Mouse (Mus musculus) limb, embryonic 14.5 days (tissue): ENCODE results near the gene Acox3. TPM values are rescaled to one million over a fixed set of nuclear protein-coding genes. Genes with fewer than 3 reads are reported as not detected.
A peak's percentile ranks its signal among the peaks of the same experiment; 100 is the strongest.

ENCODE experiments used
- ATAC-seq: fragments of 200-750 bp; cut with Nextera tagmentation; 2 replicates; pipeline ENCODE4 v1.8.0; 2017; ENCODE audit warnings: low read depth, moderate number of reproducible peaks, moderate TSS enrichment; ENCODE audit not compliant: low FRiP score
- DNase-seq: peaks from one replicate; pipeline ENCODE4 v3.0.0-alpha.2; 2015; ENCODE audit warnings: low spot score
- H3K27ac ChIP-seq: fragments of 300-500 bp; sonication (generic); replicated peaks from 2 replicates; pipeline ENCODE4 v1.5.1; 2014; ENCODE audit warnings: low read depth, mild to moderate bottlenecking, low read length, moderate library complexity, mixed read lengths
- H3K27me3 ChIP-seq: fragments of 300-500 bp; sonication (generic); 2 replicates; pipeline ENCODE4 v1.6.1; 2014; ENCODE audit warnings: low read length, mixed read lengths; ENCODE audit not compliant: control insufficient read depth, insufficient read depth
- H3K36me3 ChIP-seq: fragments of 300-500 bp; sonication (generic); 2 replicates; pipeline ENCODE4 v1.6.1; 2014; ENCODE audit warnings: mild to moderate bottlenecking, low read length, moderate library complexity, mixed read lengths; ENCODE audit not compliant: control insufficient read depth, insufficient read depth
- H3K4me1 ChIP-seq: fragments of 300-500 bp; sonication (generic); 2 replicates; pipeline ENCODE4 v1.6.1; 2014; ENCODE audit warnings: antibody characterized with exemption, low read length, mixed read lengths; ENCODE audit not compliant: control insufficient read depth, insufficient read depth
- H3K4me2 ChIP-seq: fragments of 300-500 bp; sonication (generic); replicated peaks from 2 replicates; pipeline ENCODE4 v1.6.1; 2014; ENCODE audit warnings: low read depth, mild to moderate bottlenecking, low read length, moderate library complexity; ENCODE audit not compliant: severe bottlenecking
- H3K4me3 ChIP-seq: fragments of 300-500 bp; sonication (generic); replicated peaks from 2 replicates; pipeline ENCODE4 v1.5.1; 2014; ENCODE audit warnings: low read length
- H3K9ac ChIP-seq: fragments of 300-500 bp; sonication (generic); 2 replicates; pipeline ENCODE4 v1.6.1; 2014; ENCODE audit warnings: mild to moderate bottlenecking, low read depth, low read length, moderate library complexity; ENCODE audit not compliant: severe bottlenecking
- H3K9me3 ChIP-seq: fragments of 300-500 bp; sonication (generic); 2 replicates; pipeline ENCODE4 v1.6.1; 2016; ENCODE audit warnings: low read length; ENCODE audit not compliant: control insufficient read depth
- POLR2A ChIP-seq: fragments of 200-500 bp; IDR thresholded peaks from 2 replicates; pipeline ENCODE4 v1.8.0; 2012; ENCODE audit warnings: inconsistent platforms, mild to moderate bottlenecking, moderate library complexity, borderline replicate concordance; ENCODE audit not compliant: insufficient read depth, insufficient read length; ENCODE audit errors: extremely low read depth
- WGBS: fragments of 180-500 bp; shearing (Covaris S2); extraction: QIAGEN DNeasy Blood & Tissue Kit; methylation state at CpG from one replicate; pipeline ENCODE4 v1.1.7; 2014; 5-methylcytosine and 5-hydroxymethylcytosine counted together
- polyA plus RNA-seq, 2 experiments: library from polyadenylated mRNA; depleted of rRNA in 1 of 2; stranded (reverse) in 1 of 2; unstranded in 1 of 2; fragments of >200 nt; fragmentation: Nextera tagmentation in 1 of 2; extraction: Ambion mirVana in 1 of 2; gene quantifications; 2 replicates each; pipeline versions ENCODE4 v1.2.1 to v1.2.3; 2012 to 2014

Acox3 gene
- polyA plus RNA-seq, 2 experiments, result 14.2 to 31.1 TPM

DNA sequence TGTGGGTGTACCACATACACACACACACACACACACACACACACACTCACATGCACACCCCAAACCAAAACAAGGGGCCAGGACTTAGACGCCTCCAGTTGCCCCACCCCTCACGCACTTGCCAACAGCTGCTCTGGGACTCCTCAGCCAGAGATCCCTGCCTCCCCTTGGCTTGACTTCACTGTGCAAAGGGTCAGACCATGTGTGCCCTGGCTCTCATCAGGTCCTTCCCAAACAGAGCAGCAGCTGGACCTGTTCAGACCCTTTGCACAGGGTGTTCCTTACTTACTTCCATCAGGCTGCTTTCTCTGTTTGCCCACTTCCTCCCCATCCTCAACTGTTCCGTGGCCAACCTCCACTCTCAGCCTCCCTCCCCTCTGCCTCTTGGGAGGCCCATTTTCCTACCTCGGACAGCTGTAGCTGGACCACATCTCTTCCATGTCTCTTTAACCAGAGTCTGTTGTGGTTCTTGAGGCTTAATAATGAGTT is 42.0 kb downstream of the Acox3 start:
- Histone ChIP-seq H3K4me1 (peaks cover 10% of the 10 kb centered on the region; the same call in 1 of the 2 replicates), H3K27me3 (no peaks in the 10 kb centered on the region), H3K4me3 (no peak overlapping the region), H3K27ac (no peak overlapping the region), H3K4me2 (no peak overlapping the region), H3K9ac (no peak overlapping the region), H3K36me3 (no peaks in the 10 kb centered on the region), H3K9me3 (no peaks in the 10 kb centered on the region)
- peak; percentile 14; the same call in 1 of the 2 replicates for ATAC-seq
- DNase-seq, result peak; percentile 35
- WGBS, result 48% methylated on average over 4 of the region's 4 CpGs
- TF ChIP-seq POLR2A, result no peak

- no peak overlapping the region for H3K4me3 ChIP-seq
- WGBS, result 83% methylated on average over 2 of the region's 2 CpGs
- H3K9me3 ChIP-seq, result no peaks in the 10 kb centered on the region
- no peak for TF ChIP-seq POLR2A
- no peak overlapping the region for H3K27ac ChIP-seq
- H3K27me3 ChIP-seq, result no peaks in the 10 kb centered on the region
- H3K4me2 ChIP-seq, result no peak overlapping the region
- H3K36me3 ChIP-seq, result no peaks in the 10 kb centered on the region
- no peak for DNase-seq
- no peak overlapping the region for H3K9ac ChIP-seq
- H3K4me1 ChIP-seq, result 0 out of 2 replicates have a peak, but pooled peaks cover 2% of the 10 kb centered on the region
- no peak for ATAC-seq
Observed at GRCm38 (mm10) chr5:35626408-35626807, 43.6 kb downstream of the Acox3 start.

GRCm38 (mm10) chr5:35627307-35627840 is 44.5 kb downstream of the Acox3 start:
- ATAC-seq (no peak), DNase-seq (no peak)
- Histone ChIP-seq H3K9ac (no peak overlapping the region), H3K4me1 (no peaks in the 10 kb centered on the region), H3K9me3 (no peaks in the 10 kb centered on the region), H3K4me3 (no peak overlapping the region), H3K36me3 (no peaks in the 10 kb centered on the region), H3K27me3 (no peaks in the 10 kb centered on the region), H3K27ac (no peak overlapping the region), H3K4me2 (no peak overlapping the region)
- no peak for TF ChIP-seq POLR2A
- WGBS, result 54% methylated on average over 7 of the region's 7 CpGs

DNA sequence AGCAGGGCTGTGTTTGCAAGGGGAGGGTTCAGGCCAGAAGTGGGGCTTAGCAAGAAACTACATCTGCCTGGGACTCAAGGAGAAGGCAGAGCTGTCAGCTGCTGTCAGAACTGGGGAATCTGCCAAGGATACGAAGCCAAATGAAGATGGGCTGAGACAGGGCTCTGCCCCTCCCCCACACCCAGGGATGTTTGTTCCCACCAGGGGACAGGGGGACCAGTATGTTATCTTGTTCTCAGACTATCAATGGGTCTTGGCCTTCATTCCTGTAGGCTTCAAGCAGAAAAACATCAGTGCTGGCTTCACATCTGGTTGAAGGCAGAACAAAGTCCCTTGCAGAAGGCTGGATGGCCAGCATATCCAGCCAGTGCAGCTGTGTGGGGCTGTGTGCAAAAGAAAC is 45.8 kb downstream of the Acox3 start:
- WGBS, result 31% methylated on average over 1 of the region's 1 CpGs
- no peak for TF ChIP-seq POLR2A
- ATAC-seq, result peak; percentile 62
- H3K27ac ChIP-seq, result no peak overlapping the region
- no peaks in the 10 kb centered on the region for H3K36me3 ChIP-seq
- H3K9me3 ChIP-seq, result no peaks in the 10 kb centered on the region
- no peak overlapping the region for H3K4me2 ChIP-seq
- no peak overlapping the region for H3K4me3 ChIP-seq
- H3K27me3 ChIP-seq, result no peaks in the 10 kb centered on the region
- peak; percentile 54 for DNase-seq
- no peaks in the 10 kb centered on the region for H3K4me1 ChIP-seq
- no peak overlapping the region for H3K9ac ChIP-seq

DNA sequence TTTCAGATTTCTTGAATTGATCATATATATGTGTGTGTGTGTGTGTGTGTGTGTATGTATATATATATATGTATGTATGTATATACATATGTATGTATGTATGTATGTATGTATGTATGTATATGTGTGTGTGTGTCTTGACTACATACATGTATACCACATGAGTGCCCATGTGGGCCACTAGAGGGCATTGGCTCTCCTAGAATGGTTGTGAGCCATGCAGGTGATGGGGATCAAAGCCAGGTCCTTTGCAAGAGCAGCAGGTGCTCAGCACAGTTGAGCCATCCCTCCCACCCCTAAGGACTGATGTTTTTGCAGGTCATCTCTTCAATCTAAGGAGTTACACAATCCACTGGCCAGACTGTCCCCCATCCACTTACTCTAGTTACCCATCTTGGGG is 46.5 kb downstream of the Acox3 start:
- H3K27ac ChIP-seq, result no peak overlapping the region
- no peaks in the 10 kb centered on the region for H3K4me1 ChIP-seq
- no peak for ATAC-seq
- no peak overlapping the region for H3K4me3 ChIP-seq
- no peak for TF ChIP-seq POLR2A
- H3K4me2 ChIP-seq, result no peak overlapping the region
- no peaks in the 10 kb centered on the region for H3K36me3 ChIP-seq
- H3K9me3 ChIP-seq, result no peaks in the 10 kb centered on the region
- no peak overlapping the region for H3K9ac ChIP-seq
- no peaks in the 10 kb centered on the region for H3K27me3 ChIP-seq
- no peak for DNase-seq

DNA sequence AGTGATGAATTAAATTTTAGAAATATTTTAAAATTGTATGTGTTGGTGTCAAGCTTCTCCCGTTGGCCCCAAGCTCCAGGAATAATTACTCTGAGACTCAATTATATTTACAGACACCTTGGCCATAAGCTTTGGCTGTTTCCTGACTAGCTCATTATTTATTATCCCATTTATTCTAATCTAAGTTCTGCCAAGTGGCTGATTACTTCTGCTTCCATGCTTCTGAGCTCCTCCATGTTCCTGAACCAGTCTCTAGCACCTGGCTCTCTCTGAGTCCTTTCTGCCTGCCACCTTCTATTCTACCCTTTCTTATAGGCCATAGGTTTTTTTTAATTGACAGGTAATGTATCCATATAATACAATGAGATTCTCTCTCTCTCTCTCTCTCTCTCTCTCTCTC is 47.9 kb downstream of the Acox3 start:
- H3K9me3 ChIP-seq, result no peaks in the 10 kb centered on the region
- no peaks in the 10 kb centered on the region for H3K36me3 ChIP-seq
- H3K4me2 ChIP-seq, result no peak overlapping the region
- no peak overlapping the region for H3K9ac ChIP-seq
- no peak for TF ChIP-seq POLR2A
- no peaks in the 10 kb centered on the region for H3K27me3 ChIP-seq
- DNase-seq (no peak), ATAC-seq (no peak)
- H3K4me1 ChIP-seq, result no peaks in the 10 kb centered on the region
- H3K27ac ChIP-seq, result no peak overlapping the region
- WGBS, result 82% methylated on average over 1 of the region's 1 CpGs
- H3K4me3 ChIP-seq, result no peak overlapping the region
